Mouse (Mus musculus): ENCODE measurements around the gene Hoxa5.

The Hoxa5 gene

GRCm38 (mm10) chr6:52227470-52228222 is 23.3 kb upstream of the Hoxa5 start:
- DNase-seq (ENCODE audit: low spot score in 2 of 2): no peak

- DNase-seq (ENCODE audit: low spot score in 2 of 2): no peak
Observed at GRCm38 (mm10) chr6:52226569-52227257, 22.3 kb upstream of the Hoxa5 start.

- DNase-seq (ENCODE audit: low spot score in 2 of 2): no peak
Observed at GRCm38 (mm10) chr6:52225612-52226568, 21.5 kb upstream of the Hoxa5 start.

GRCm38 (mm10) chr6:52224895-52225611 is 20.7 kb upstream of the Hoxa5 start:
- DNase-seq (ENCODE audit: low spot score in 2 of 2): no peak

GRCm38 (mm10) chr6:52223939-52224760 is 19.8 kb upstream of the Hoxa5 start:
- DNase-seq (ENCODE audit: low spot score in 2 of 2): no peak

- DNase-seq (ENCODE audit: low spot score in 2 of 2): no peak
Observed at GRCm38 (mm10) chr6:52222729-52223128, 18.3 kb upstream of the Hoxa5 start.

- no peak for DNase-seq (ENCODE audit: low spot score in 2 of 2)
Observed at GRCm38 (mm10) chr6:52221993-52222685, 17.8 kb upstream of the Hoxa5 start.

- DNase-seq (ENCODE audit: low spot score in 2 of 2): peak; percentile 69 to 78
Observed at GRCm38 (mm10) chr6:52221337-52221992, 17.1 kb upstream of the Hoxa5 start, which contains the start of gene Hoxa7. Hoxa7 (minus strand) TSS chr6:52221854.

GRCm38 (mm10) chr6:52220865-52221310 is 16.5 kb upstream of the Hoxa5 start:
- DNase-seq (ENCODE audit: low spot score in 2 of 2): no peak

GRCm38 (mm10) chr6:52220003-52220864 is 15.8 kb upstream of the Hoxa5 start:
- DNase-seq (ENCODE audit: low spot score in 2 of 2): no peak

- no peak for DNase-seq (ENCODE audit: low spot score in 2 of 2)
Observed at GRCm38 (mm10) chr6:52219234-52219942, 15.0 kb upstream of the Hoxa5 start.

- DNase-seq (ENCODE audit: low spot score in 2 of 2): no peak
Observed at GRCm38 (mm10) chr6:52218643-52219215, 14.3 kb upstream of the Hoxa5 start.

GRCm38 (mm10) chr6:52217895-52218642 is 13.7 kb upstream of the Hoxa5 start:
- DNase-seq (ENCODE audit: low spot score in 2 of 2): no peak

- no peak for DNase-seq (ENCODE audit: low spot score in 2 of 2)
Observed at GRCm38 (mm10) chr6:52217459-52217768, 13.0 kb upstream of the Hoxa5 start.

- no peak for DNase-seq (ENCODE audit: low spot score in 2 of 2)
Observed at GRCm38 (mm10) chr6:52216691-52217458, 12.5 kb upstream of the Hoxa5 start.

Measured in natural killer cell, adult 2 months (primary cell).